Mouse (Mus musculus) thymus, postnatal 36 days (tissue): ENCODE measurements at regions not wholly inside any gene's neighbourhood (a gene's known extent, or its start where the extent isn't known, plus 50 kb on each side); places are given as distances from the start of the nearest gene placed in this dataset.

ENCODE experiments used
- DNase-seq, 2 experiments: peaks; one replicate each; pipeline ENCODE4 v3.0.0; 2022; ENCODE audit warnings: mixed read lengths in 2 of 2

GRCm38 (mm10) chr11:63402741-63403140 lies 274.0 kb downstream of the Pmp22 start:
- DNase-seq, result no peak

GRCm38 (mm10) chr11:63404719-63405118 lies 275.9 kb downstream of the Pmp22 start:
- DNase-seq, result peak; percentile 37 to 41

GRCm38 (mm10) chr11:63409431-63409830 lies 280.6 kb downstream of the Pmp22 start:
- no peak for DNase-seq

- no peak for DNase-seq
Measured at GRCm38 (mm10) chr11:63410921-63411320, 282.1 kb downstream of the Pmp22 start.

GRCm38 (mm10) chr11:63412364-63412991 lies 283.7 kb downstream of the Pmp22 start:
- DNase-seq, result no peak

GRCm38 (mm10) chr11:63413106-63413505 lies 284.3 kb downstream of the Pmp22 start:
- no peak for DNase-seq

- DNase-seq, result no peak
Measured at GRCm38 (mm10) chr11:63413621-63414020, 284.8 kb downstream of the Pmp22 start.

GRCm38 (mm10) chr11:63418042-63418776 lies 289.4 kb downstream of the Pmp22 start:
- no peak for DNase-seq

- DNase-seq, result no peak
Measured at GRCm38 (mm10) chr11:63420341-63420740, 291.6 kb downstream of the Pmp22 start.

GRCm38 (mm10) chr11:63422069-63422468 lies 293.3 kb downstream of the Pmp22 start:
- no peak for DNase-seq

- no peak for DNase-seq
Measured at GRCm38 (mm10) chr11:63424319-63424718, 295.5 kb downstream of the Pmp22 start.

GRCm38 (mm10) chr11:63425741-63426140 lies 297.0 kb downstream of the Pmp22 start:
- DNase-seq, result no peak

GRCm38 (mm10) chr11:63453786-63454185 lies 325.0 kb downstream of the Pmp22 start:
- no peak for DNase-seq

GRCm38 (mm10) chr11:63454910-63455531 lies 326.2 kb downstream of the Pmp22 start:
- no peak for DNase-seq

GRCm38 (mm10) chr11:63456356-63456755 lies 327.6 kb downstream of the Pmp22 start:
- no peak for DNase-seq

GRCm38 (mm10) chr11:63457250-63457649 lies 328.5 kb downstream of the Pmp22 start:
- DNase-seq, result no peak

GRCm38 (mm10) chr11:63460146-63460545 lies 331.4 kb downstream of the Pmp22 start:
- no peak for DNase-seq

- DNase-seq, result no peak
Measured at GRCm38 (mm10) chr11:63463797-63464331, 335.1 kb downstream of the Pmp22 start.

- no peak for DNase-seq
Measured at GRCm38 (mm10) chr11:63465941-63466340, 337.2 kb downstream of the Pmp22 start.

GRCm38 (mm10) chr11:63466541-63466940 lies 337.8 kb downstream of the Pmp22 start:
- DNase-seq, result no peak

- DNase-seq, result no peak
Measured at GRCm38 (mm10) chr11:63474831-63475230, 346.0 kb downstream of the Pmp22 start.

GRCm38 (mm10) chr11:63481676-63482310 lies 353.0 kb downstream of the Pmp22 start:
- DNase-seq, result no peak

- DNase-seq, result no peak
Measured at GRCm38 (mm10) chr11:63482593-63482992, 353.8 kb downstream of the Pmp22 start.
